Mouse (Mus musculus) midbrain, embryonic 11.5 days (tissue): ENCODE results near the gene Ednrb. TPM values are rescaled to one million over a fixed set of nuclear protein-coding genes. Genes with fewer than 3 reads are reported as not detected.

ENCODE experiments used
- ATAC-seq: fragments of 200-750 bp; cut with Nextera tagmentation; 2 replicates; pipeline ENCODE4 v1.8.0; 2017; ENCODE audit warnings: moderate TSS enrichment, moderate library complexity; ENCODE audit not compliant: low FRiP score
- DNase-seq: peaks from one replicate; pipeline ENCODE4 v3.0.0; 2015; ENCODE audit warnings: low spot score; ENCODE audit errors: missing footprints
- H3K27ac ChIP-seq: fragments of 300-500 bp; sonication (generic); 2 replicates; pipeline ENCODE4 v1.5.1; 2014; ENCODE audit warnings: low read depth, low read length
- H3K27me3 ChIP-seq: fragments of 300-500 bp; sonication (generic); 2 replicates; pipeline ENCODE4 v1.6.1; 2014; ENCODE audit warnings: mild to moderate bottlenecking, low read length, moderate library complexity, mixed read lengths; ENCODE audit not compliant: control insufficient read depth, insufficient read depth
- H3K36me3 ChIP-seq: fragments of 300-500 bp; sonication (generic); 2 replicates; pipeline ENCODE4 v1.6.1; 2014; ENCODE audit warnings: mild to moderate bottlenecking, low read length, moderate library complexity, mixed read lengths; ENCODE audit not compliant: control insufficient read depth, insufficient read depth
- H3K4me1 ChIP-seq: fragments of 300-500 bp; sonication (generic); 2 replicates; pipeline ENCODE4 v1.6.1; 2014; ENCODE audit warnings: low read length; ENCODE audit not compliant: control insufficient read depth, insufficient read depth
- H3K4me2 ChIP-seq: fragments of 300-500 bp; sonication (generic); 2 replicates; pipeline ENCODE4 v1.6.1; 2014; ENCODE audit warnings: mild to moderate bottlenecking, moderate library complexity
- H3K4me3 ChIP-seq: fragments of 300-500 bp; sonication (generic); 2 replicates; pipeline ENCODE4 v1.5.1; 2014; ENCODE audit warnings: low read depth, low read length
- H3K9ac ChIP-seq: fragments of 300-500 bp; sonication (generic); 2 replicates; pipeline ENCODE4 v1.6.1; 2014; ENCODE audit warnings: low read length
- H3K9me3 ChIP-seq: fragments of 300-500 bp; sonication (generic); 2 replicates; pipeline ENCODE4 v1.6.1; 2016; ENCODE audit warnings: low read length; ENCODE audit not compliant: control insufficient read depth
- WGBS: fragments of 180-500 bp; shearing (Covaris S2); extraction: QIAGEN DNeasy Blood & Tissue Kit; methylation state at CpG from one replicate; pipeline ENCODE4 v1.1.7; 2014; 5-methylcytosine and 5-hydroxymethylcytosine counted together
- polyA plus RNA-seq: library from polyadenylated mRNA; unstranded; fragments of >200 nt; fragmentation: Nextera tagmentation; extraction: Ambion mirVana; gene quantifications from 2 replicates; pipeline ENCODE4 v1.2.1, GENCODE M21; 2014

The Ednrb gene
- polyA plus RNA-seq, 1 experiment from 2014 or later, result 103 TPM

DNA sequence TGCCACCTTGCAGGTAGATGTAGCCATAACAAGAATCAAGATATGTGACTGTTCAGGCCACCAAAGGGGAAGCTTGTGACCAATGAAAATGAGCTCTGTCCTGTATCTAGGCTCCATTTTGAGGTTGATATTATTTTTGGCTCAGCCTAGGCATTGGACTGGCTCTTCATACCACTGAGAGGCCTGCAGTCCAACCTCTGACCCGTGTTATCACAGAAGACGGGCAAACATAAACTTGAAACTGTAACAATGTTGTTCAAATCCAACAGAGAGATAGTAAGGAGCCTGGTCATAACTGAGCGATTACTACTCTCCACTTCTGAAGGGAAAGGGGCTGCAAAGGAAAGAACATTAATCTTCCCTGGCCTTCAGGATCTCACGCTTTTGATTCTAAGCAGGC is 11.7 kb downstream of the Ednrb start:
- no peak for ATAC-seq
- no peaks in the 10 kb centered on the region for H3K27me3 ChIP-seq
- H3K4me3 ChIP-seq, result no peak overlapping the region
- 91% methylated on average over 4 of the region's 4 CpGs for WGBS
- no peak overlapping the region for H3K9ac ChIP-seq
- no peak for DNase-seq
- H3K36me3 ChIP-seq, result no peaks in the 10 kb centered on the region
- H3K4me1 ChIP-seq, result peaks cover 3% of the 10 kb centered on the region
- no peaks in the 10 kb centered on the region for H3K9me3 ChIP-seq
- no peak overlapping the region for H3K27ac ChIP-seq
- no peak overlapping the region for H3K4me2 ChIP-seq

DNA sequence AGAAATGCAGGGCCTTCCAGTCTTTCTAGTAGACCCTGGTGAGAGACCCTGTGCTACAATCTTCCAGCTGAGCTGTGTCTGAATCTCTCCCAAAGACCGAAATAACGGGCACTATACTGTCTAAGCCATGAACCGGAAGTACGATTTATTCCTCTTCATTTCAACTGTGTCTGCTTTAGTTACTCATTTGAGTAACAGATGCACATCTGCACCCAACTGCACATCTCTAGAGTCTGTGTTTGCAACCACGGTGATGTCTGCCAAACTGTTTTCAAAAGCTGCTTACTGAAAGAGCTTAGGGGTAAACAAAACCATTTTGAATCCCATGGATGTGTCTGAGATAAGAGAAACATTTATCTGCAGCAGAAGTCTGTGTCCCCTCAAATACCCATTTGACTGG is 13.2 kb downstream of the Ednrb start:
- Histone ChIP-seq H3K4me2 (no peak overlapping the region), H3K4me3 (no peak overlapping the region), H3K4me1 (peaks cover 3% of the 10 kb centered on the region), H3K9ac (no peak overlapping the region), H3K36me3 (no peaks in the 10 kb centered on the region), H3K9me3 (no peaks in the 10 kb centered on the region), H3K27ac (no peak overlapping the region), H3K27me3 (no peaks in the 10 kb centered on the region)
- ATAC-seq (no peak), DNase-seq (no peak)
- 89% methylated on average over 5 of the region's 5 CpGs for WGBS

DNA sequence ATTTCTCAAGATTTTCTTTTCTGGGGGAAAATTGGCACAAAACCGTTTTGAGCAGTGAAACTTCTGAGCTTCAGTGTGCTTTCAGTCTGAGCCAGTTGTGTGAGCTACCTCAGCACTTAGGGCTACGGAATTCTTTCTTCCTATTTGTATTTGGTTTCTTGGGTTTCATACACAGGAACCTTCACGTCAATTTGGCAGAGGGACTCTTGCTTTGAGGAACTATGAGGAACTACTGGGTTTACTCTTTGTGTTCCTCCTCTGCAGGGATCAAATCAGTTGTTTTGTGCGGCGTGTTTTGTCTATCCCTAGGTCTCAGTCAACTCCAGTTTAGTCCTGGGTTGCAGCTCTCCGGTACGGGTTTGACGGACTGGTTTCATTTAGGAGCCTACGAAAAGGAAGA is 17.9 kb downstream of the Ednrb start:
- Histone ChIP-seq H3K9ac (no peak overlapping the region), H3K4me1 (no peaks in the 10 kb centered on the region), H3K4me2 (no peak overlapping the region), H3K9me3 (no peaks in the 10 kb centered on the region), H3K36me3 (no peaks in the 10 kb centered on the region), H3K27me3 (no peaks in the 10 kb centered on the region), H3K4me3 (no peak overlapping the region), H3K27ac (no peak overlapping the region)
- ATAC-seq (no peak), DNase-seq (no peak)
- WGBS, result 92% methylated on average over 9 of the region's 9 CpGs

DNA sequence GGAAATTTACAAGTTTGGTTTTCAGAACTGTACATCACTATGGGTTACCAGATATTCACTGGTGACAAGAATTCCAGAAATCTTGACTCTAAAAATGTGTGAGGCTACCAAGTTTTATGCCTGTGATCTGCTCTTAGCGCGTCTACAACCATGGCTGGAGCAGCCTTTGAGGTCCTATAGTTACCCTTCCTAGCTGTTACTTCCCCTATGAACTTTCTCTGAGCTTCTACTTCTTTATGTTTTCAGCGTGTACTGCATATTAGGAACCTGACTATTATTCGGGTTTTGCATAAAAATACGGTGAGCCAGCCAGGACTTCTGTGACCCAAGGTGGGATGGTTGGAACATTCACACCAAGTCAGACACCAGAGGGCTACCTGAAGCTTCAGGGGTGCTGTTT is 18.3 kb downstream of the Ednrb start:
- Histone ChIP-seq H3K4me3 (no peak overlapping the region), H3K36me3 (no peaks in the 10 kb centered on the region), H3K9ac (no peak overlapping the region), H3K4me2 (no peak overlapping the region), H3K4me1 (no peaks in the 10 kb centered on the region), H3K9me3 (no peaks in the 10 kb centered on the region), H3K27ac (no peak overlapping the region), H3K27me3 (no peaks in the 10 kb centered on the region)
- WGBS, result 96% methylated on average over 5 of the region's 5 CpGs
- ATAC-seq, result no peak
- DNase-seq, result no peak

DNA sequence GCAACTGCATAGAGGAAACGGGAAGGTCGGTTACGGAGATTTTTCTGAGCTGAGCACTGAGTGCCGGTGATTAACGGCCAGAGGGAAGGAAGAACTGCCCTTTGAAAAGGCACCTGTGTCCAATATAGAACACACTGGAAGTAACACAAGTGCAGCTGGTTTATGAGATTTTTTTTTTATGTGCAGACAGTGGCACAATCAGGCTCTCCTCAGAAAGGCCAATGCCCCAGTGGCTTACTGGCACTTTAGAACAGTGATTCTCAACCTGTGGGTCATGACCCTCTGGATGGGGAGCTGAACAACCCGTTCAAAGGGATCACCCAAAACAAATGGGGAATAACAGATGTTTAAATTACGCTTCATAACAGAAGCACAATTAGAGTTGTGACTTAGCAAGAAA is 20.7 kb downstream of the Ednrb start:
- Histone ChIP-seq H3K9ac (no peak overlapping the region), H3K4me3 (no peak overlapping the region), H3K36me3 (0 out of 2 replicates have a peak, but pooled peaks cover 2% of the 10 kb centered on the region), H3K9me3 (no peaks in the 10 kb centered on the region), H3K4me1 (no peaks in the 10 kb centered on the region), H3K27ac (no peak overlapping the region), H3K4me2 (no peak overlapping the region), H3K27me3 (no peaks in the 10 kb centered on the region)
- DNase-seq (no peak), ATAC-seq (no peak)
- WGBS, result 90% methylated on average over 7 of the region's 7 CpGs

DNA sequence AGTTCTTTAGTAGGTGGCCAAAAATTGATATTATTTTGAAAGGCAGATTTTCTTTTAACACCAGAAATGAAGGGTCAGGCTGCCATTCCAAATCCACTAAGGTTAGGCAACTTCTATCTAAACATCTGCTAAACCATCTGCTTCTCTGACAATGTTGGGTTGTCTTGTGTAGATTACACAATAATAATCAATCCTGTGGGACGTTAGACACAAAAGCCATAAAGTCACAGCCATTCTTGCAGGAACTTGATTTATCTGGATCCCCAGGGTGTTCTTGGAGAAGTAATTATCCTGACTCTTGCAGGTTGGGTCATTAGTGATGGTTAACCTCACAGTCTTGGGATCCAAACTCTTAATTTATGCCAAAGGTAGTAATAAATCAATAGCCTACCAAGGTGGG is 21.6 kb downstream of the Ednrb start:
- H3K9me3 ChIP-seq, result no peaks in the 10 kb centered on the region
- ATAC-seq (no peak), DNase-seq (no peak)
- H3K36me3 ChIP-seq, result 0 out of 2 replicates have a peak, but pooled peaks cover 2% of the 10 kb centered on the region
- no peaks in the 10 kb centered on the region for H3K4me1 ChIP-seq
- H3K4me2 ChIP-seq, result no peak overlapping the region
- H3K27me3 ChIP-seq, result no peaks in the 10 kb centered on the region
- H3K4me3 ChIP-seq, result no peak overlapping the region
- no peak overlapping the region for H3K9ac ChIP-seq
- 61% methylated on average over 1 of the region's 1 CpGs for WGBS
- no peak overlapping the region for H3K27ac ChIP-seq

DNA sequence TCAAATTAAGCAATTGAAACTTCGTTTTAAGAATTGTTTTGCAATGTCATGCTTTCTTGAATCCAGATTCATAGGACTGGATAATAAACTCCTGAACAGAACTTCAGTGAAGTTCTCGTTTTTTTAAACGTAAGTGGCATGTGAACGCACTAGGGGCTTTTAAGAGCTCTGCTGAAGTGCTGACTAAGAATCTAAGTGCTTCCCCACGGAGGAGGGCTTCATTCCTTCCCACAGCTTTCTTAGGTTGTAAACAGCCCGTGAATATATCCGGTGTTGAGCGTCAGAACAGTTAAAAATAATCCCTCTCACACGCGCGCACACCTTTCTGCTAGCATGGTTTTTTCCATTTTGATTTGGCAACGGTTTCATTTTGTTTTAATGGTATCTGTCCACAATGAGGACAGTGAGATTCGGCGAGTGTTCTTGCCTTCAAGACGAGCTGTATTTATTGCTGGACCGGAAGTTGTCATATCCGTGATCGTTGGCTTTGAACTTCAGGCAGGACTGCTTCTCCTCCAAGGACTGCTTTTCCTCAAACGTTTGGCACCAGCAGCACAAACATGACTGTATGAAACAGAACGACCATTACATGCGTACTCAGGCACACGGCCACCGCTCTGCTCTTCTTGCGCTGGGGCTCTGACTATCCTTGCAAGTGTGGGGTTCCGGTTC is 27.4 kb downstream of the Ednrb start:
- Histone ChIP-seq H3K9ac (no peak overlapping the region), H3K9me3 (no peaks in the 10 kb centered on the region), H3K27ac (no peak overlapping the region), H3K27me3 (no peaks in the 10 kb centered on the region), H3K4me2 (no peak overlapping the region), H3K36me3 (0 out of 2 replicates have a peak, but pooled peaks cover 2% of the 10 kb centered on the region), H3K4me3 (no peak overlapping the region), H3K4me1 (no peaks in the 10 kb centered on the region)
- ATAC-seq (no peak), DNase-seq (no peak)
- 90% methylated on average over 25 of the region's 25 CpGs for WGBS

DNA sequence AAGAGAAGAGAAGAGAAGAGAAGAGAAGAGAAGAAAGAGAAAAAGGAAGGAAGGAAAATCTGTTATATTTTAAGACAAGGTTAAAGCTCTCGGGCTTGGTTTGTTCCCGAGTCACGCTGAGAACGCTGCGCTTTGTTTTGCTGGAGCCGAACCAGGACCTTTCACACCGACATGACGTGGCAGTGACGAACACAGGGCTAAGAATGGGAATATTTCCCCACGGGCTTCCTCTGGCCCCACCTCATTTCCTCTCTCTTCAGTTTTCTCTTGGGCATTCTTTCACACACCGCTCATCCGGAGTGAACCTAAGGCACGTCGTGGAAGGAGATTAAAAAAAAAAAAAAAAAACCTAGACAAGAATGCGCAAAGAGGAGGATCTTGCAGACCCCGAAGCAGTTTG is 28.7 kb downstream of the Ednrb start:
- ATAC-seq (no peak), DNase-seq (no peak)
- H3K9ac ChIP-seq, result no peak overlapping the region
- no peak overlapping the region for H3K27ac ChIP-seq
- no peaks in the 10 kb centered on the region for H3K9me3 ChIP-seq
- no peak overlapping the region for H3K4me3 ChIP-seq
- no peak overlapping the region for H3K4me2 ChIP-seq
- H3K4me1 ChIP-seq, result no peaks in the 10 kb centered on the region
- H3K27me3 ChIP-seq, result no peaks in the 10 kb centered on the region
- H3K36me3 ChIP-seq, result 0 out of 2 replicates have a peak, but pooled peaks cover under 1% of the 10 kb centered on the region
- WGBS, result 75% methylated on average over 16 of the region's 16 CpGs

DNA sequence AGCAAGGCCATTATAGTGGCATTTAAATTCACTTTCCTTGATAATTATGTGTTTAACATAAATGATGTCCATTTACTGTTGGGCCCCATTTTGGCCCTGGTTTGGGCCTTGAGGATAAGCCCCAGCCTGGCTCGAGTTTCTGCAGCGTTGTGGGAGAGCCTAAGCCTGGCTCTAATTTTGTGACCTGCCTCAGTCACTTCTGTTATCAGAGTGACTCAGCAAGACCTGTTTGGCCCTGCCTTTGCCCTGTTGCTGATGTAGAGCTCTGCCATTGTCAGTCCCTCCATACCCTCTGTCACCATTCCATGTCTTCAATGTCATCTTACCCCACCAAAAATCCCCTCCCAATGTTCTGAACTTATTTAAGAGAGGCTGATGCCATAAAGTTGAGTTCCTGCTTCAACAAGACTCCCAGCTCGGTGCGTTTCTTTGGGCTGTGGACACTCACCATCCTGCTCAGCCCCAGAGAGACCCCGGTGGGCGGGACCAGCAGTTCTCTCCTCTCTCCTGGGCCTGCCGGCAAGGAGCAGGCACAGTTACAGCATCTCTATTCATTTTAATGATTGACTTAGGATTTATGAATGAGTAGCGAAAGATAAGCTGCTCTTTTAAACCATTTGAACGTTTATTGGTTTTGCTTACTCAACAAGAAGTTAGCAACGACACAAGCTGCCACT is 30.0 kb downstream of the Ednrb start:
- ATAC-seq (no peak), DNase-seq (no peak)
- Histone ChIP-seq H3K9me3 (no peaks in the 10 kb centered on the region), H3K27me3 (no peaks in the 10 kb centered on the region), H3K9ac (no peak overlapping the region), H3K27ac (no peak overlapping the region), H3K4me3 (no peak overlapping the region), H3K36me3 (no peaks in the 10 kb centered on the region), H3K4me2 (no peak overlapping the region), H3K4me1 (no peaks in the 10 kb centered on the region)
- WGBS, result 74% methylated on average over 10 of the region's 10 CpGs
